Mouse (Mus musculus): ENCODE data around the gene Nkain2.

DNA sequence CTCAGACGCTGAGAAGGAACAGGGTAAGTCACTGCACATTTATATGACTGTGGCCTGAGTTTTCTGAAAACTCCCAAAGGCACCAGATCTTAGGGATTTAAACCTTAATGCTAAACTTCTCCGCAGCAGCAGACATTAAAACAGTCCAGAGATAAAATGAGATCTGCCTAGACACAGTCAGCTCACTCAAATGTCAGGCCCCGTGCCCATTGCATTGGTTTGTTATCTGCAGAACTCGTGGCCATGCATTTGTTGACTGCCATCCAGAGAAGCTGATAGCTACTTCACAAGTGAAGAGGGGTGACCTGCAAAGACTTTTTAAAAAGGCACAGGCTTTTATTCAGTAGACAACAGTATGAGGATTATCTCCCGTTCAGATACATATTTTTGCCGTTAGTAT lies 838.2 kb downstream of the Nkain2 start:
- no peak for TF ChIP-seq CTCF (IDR thresholded peaks at IDR 0.05; ENCODE audit: low read depth, low read length)
- no peak for TF ChIP-seq POLR2A (IDR thresholded peaks at IDR 0.05; ENCODE audit: insufficient read depth, low read length)
- no peak for TF ChIP-seq EP300 (IDR thresholded peaks at IDR 0.05; ENCODE audit: insufficient read depth, low read depth, low read length)
